Comparison of ENCODE assay signal across 18 mouse cellular contexts in the genomic region with DNA sequence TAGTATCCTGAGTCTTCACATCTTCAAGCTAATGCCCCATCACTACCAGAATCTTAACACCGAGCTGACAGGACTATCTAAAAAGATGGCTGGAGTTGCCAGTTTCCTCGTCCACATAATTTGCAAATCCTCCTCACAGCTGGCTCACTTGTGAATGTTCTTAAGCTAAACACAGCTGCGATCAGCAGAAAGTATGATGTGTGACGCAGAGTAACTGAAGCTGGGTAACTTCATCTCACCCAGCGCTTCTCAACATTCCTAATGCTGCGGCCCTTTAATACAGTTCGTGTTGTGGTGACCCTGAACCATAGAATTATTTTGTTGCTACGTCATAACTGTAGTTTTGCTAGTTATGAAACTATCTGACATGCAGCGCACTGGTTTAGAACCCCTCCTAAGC.
"Had no signal": no experiment of that assay in that cellular context is flagged by ENCODE, and none has a peak within 500 bp of the region (broad histone marks: within the 10 kb centered on the region; RNA-seq: fewer than 3 reads in every experiment).

No protein-coding gene starts in this region.

- H3K9ac ChIP-seq: liver, postnatal 0 days; lung, embryonic 15.5 days; midbrain, embryonic 13.5 days; midbrain, embryonic 15.5 days; neural tube, embryonic 13.5 days; stomach, embryonic 15.5 days had no signal

- H3K4me1 ChIP-seq: lung, embryonic 15.5 days; megakaryocyte, embryonic 14.5 days; midbrain, embryonic 13.5 days; midbrain, embryonic 15.5 days; neural tube, embryonic 13.5 days; stomach, embryonic 15.5 days had no signal

- H3K27ac ChIP-seq: lung, embryonic 15.5 days; macrophage; midbrain, embryonic 13.5 days; midbrain, embryonic 15.5 days; neural tube, embryonic 13.5 days; stomach, embryonic 15.5 days; stomach, postnatal 0 days had no signal

- H3K27me3 ChIP-seq: lung, embryonic 15.5 days; midbrain, embryonic 13.5 days; midbrain, embryonic 15.5 days; neural tube, embryonic 13.5 days; stomach, embryonic 15.5 days had no signal

- DNase-seq: liver, postnatal 0 days; lung, adult 2 months; lung, postnatal 14 days; lung, postnatal 36 days; right cerebral cortex, postnatal 14 days; thymus, adult 2 months; thymus, postnatal 25 days; thymus, postnatal 4 days had no signal

- H3K4me3 ChIP-seq: lung, embryonic 15.5 days; megakaryocyte, embryonic 14.5 days; midbrain, embryonic 13.5 days; midbrain, embryonic 15.5 days; neural tube, embryonic 13.5 days; stomach, embryonic 15.5 days had no signal

- H3K4me2 ChIP-seq: lung, embryonic 15.5 days; midbrain, embryonic 11.5 days; midbrain, embryonic 13.5 days; midbrain, embryonic 15.5 days; neural tube, embryonic 13.5 days; stomach, embryonic 15.5 days had no signal

- ATAC-seq: liver, postnatal 0 days; lung, postnatal 0 days; midbrain, embryonic 13.5 days; midbrain, embryonic 15.5 days had no signal

- H3K9me3 ChIP-seq: lung, embryonic 15.5 days; megakaryocyte, embryonic 14.5 days; midbrain, embryonic 13.5 days; midbrain, embryonic 15.5 days; neural tube, embryonic 13.5 days; stomach, embryonic 15.5 days had no signal
